Mouse (Mus musculus) large intestine, adult 2 months (tissue): ENCODE results near the gene Mcat. TPM values are rescaled to one million over a fixed set of nuclear protein-coding genes. Genes with fewer than 3 reads are reported as not detected.

Experiments
- DNase-seq: peaks from one replicate; pipeline ENCODE4 v3.0.0-alpha.2; 2012; ENCODE audit warnings: low read depth, low spot score
- WGBS: fragments of 180-500 bp; shearing (Covaris S2); methylation state at CpG from one replicate; pipeline ENCODE4 v1.1.7; 2018; 5-methylcytosine and 5-hydroxymethylcytosine counted together
- polyA plus RNA-seq: library from polyadenylated mRNA; depleted of rRNA; stranded (reverse); fragments of >200 nt; gene quantifications from 2 replicates; pipeline ENCODE4 v1.2.3, GENCODE M21; 2012; rRNA removed

Gene Mcat
- polyA plus RNA-seq: 16.5 and 18.0 TPM in 2 replicates

DNA sequence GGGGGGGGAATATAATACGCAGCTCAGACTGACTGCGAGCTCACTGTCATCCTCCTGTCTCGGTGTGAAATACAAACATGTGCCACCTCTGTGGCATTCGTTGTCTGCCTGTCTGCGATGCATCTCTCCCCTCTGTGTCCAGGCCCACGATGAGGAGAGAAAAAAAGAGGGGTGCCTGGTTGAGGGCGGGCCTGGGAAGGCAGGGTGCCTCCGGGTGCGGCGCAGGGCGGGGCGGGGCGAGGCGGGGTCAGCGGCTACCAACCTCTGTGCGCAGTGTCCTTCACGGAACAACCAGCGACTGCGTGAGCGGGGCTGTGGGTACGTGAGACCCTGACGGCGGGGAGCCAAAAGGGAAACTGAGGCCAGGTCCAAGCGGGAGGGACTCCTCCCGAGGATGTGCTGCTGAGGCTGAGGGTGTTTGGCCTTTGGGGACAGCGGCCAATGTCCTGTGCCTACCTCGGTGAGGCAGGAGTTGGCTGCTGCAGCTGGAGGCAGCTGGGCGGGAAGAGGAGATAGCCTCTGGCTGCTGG lies at the start of gene Mcat, which contains the start of gene Tspo:
Gene Mcat (minus strand): TSS at position 461 of the 530 bp plus-strand sequence.
Gene Tspo (plus strand): TSS at position 266 of the 530 bp plus-strand sequence.
- under 1% methylated on average over 28 of the region's 28 CpGs for WGBS
- DNase-seq: peak; percentile 47

DNA sequence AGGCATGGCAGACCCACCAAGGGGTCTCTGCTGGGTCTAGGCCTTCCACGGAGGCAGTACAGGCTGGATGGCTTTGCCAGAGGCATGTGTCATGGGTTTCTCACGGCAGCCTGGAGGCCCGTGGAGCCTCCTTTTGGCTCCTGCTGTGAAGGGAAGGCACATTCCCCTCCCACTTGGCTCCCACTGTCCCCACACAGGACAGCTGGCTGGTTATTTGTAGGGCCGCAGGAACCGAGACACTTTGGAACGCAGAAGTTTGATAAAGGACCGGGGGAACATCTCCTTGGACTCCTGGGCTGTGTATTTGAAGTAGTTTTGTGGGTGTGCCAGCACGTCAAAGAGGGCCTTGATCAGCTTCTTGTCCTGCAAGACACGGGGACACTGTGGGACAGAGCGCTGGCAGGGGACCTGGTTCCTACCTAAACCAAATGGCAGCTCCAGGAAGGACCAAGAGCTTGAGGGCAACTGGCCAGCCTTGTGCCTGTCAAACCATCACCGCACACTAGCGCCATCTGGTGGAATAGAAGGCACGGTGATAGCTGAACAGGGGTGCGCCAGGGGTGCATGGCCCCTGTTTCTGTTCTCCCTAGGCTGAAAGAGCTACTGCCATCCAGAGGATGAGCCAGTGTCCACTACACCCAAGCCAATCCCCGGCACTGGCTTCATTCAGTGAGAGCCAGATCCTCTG lies 43.7 kb upstream of the Mcat start:
- DNase-seq: peak; percentile 21
- WGBS: 46% methylated on average over 15 of the region's 15 CpGs

DNA sequence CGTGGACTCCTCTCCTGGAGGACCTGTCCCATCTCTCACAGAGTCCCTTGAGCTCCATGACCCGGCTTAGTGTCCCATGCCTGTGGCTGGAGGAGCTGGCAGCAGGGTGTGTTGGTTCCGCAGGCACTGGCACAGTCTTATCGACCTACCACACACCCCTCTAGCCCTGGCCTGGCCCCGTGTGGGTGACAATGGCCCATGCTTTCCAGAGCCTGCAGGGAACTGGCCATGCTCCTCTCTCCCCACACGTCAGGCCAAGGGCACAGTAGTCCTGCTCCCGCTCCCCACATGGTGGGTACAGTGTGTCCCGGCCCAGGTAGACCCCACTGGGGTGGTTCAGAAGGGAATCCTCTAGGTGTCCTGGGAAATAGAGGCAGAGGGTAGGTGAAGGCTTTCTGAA lies 43.1 kb upstream of the Mcat start:
- WGBS: 87% methylated on average over 8 of the region's 8 CpGs
- DNase-seq: no peak

DNA sequence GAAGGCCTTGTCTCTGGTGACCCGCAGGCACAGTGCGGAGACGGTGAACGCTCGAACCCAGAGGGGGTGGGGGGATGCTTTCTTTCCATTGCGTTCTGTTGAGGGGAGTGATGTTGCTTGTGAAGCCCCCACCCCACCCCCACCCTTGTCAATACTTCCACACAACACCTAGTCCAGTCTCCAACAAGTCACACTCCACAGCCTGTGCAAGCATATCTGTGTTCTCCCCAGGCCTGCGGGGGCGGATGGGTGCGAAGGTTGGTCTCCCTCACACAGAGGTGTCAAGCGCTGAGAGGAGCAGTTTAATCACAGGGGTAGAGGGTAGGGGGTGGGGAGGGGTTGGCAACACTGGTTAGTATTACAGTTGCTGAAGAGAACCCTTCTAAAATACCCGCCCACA lies 42.6 kb upstream of the Mcat start:
- no peak for DNase-seq
- 90% methylated on average over 11 of the region's 11 CpGs for WGBS

DNA sequence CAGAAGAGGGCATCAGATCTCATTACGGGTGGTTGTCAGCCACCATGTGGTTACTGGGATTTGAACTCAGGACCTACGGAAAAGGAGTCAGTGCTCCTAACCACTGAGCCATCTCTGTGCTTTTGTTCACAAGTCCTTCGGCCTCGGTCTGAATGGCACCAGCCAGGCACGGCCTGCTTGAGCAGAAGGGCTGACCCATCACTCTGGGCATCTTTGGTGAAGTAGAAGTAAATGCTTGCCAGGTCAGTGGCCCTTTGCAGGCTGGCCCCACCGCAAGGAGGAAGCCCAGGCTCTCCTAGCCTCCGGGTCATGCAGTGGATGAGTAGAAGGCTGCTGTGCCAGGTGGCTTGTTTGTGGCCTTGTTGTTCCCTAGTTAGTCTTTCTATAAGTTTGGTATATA lies 39.8 kb upstream of the Mcat start:
- 96% methylated on average over 7 of the region's 7 CpGs for WGBS
- DNase-seq: no peak

DNA sequence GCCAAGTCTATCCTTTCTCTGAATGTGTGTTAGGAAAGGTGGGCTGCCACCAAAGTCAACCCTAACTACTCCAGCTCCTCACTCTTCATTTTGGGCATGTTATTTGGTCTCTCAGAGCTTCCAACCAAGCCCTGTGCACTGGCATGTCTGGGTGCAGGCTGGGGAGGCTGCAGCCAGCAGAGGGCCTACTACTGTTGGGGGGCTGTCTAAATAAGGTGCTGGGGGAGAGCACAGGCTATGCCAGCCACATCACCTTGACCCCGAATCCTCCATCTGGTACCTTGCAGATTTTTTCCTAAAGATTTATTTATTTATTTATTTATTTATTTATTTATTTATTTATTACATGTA lies 39.4 kb upstream of the Mcat start:
- no peak for DNase-seq
- 100% methylated on average over 1 of the region's 1 CpGs for WGBS

DNA sequence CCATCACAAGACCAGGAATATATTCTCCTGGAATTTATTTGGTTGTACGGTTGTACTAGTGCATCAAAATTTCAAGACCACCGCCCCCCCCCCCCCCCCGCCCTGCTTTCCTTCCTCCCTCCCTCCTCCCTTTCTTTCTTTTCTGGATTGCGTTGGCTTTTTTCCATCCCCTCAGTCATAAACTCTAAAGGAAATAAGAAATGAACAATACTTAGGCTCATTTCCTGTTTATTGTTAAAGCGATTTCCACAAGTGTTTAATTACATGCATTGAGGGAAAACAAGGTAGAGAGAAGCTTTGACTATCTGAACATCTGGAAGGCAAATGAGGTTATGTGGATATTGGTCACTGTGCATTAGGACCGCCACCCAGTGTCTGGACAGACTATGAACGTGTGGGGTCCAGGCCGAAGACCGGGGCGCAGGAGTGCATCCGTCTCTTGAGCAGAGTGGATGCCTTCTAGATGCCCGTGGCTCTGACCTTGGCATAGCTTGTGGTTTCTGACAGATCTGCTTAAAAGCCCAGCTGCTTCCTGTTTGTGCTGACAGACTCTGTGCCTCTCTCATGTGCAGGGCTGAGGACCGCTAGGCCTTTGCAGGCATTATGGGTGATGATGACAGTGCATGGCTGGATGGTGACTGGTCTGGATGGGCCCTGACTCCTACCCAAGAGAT lies 38.9 kb upstream of the Mcat start:
- DNase-seq: no peak
- 62% methylated on average over 13 of the region's 13 CpGs for WGBS

DNA sequence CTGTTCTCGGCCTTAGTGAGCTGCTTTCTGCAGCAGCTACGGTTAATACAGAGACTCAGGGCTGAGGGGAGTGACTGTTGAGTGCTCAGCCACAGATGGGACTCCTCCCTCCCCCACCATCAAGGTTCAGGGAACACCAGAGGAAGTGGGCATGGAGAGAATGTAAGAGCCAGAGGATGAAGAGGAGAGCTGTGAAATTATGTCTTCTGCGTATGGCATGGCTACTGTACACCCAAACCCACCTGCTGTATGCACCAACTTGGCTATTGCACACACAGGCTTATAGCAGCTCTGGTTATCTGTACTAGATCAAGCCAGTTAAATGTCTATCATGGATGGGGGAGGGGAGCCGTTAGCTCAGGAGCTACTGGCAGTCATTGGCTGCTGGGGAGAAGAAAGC lies 37.6 kb upstream of the Mcat start:
- DNase-seq: no peak
- WGBS: 73% methylated on average over 4 of the region's 4 CpGs

DNA sequence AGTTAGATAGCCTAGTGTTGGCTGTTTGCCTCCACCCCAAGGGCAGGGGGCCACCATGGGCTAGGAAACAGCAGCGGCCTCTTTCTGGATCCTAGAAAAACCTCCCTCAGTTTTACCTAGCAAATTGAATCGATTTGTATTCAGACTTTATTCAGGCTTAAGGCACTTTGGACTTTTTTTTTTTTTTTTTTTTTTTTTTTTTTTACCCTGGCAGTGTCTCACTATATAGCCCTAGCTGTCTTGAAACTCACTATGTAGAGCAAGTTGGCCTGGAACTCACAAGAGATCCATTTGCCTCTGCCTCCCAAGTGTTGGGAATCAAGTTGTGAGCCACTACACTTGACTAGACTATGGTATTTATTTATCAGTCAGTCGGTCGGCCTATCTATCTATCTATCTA lies 33.2 kb upstream of the Mcat start:
- WGBS: 88% methylated on average over 4 of the region's 4 CpGs

DNA sequence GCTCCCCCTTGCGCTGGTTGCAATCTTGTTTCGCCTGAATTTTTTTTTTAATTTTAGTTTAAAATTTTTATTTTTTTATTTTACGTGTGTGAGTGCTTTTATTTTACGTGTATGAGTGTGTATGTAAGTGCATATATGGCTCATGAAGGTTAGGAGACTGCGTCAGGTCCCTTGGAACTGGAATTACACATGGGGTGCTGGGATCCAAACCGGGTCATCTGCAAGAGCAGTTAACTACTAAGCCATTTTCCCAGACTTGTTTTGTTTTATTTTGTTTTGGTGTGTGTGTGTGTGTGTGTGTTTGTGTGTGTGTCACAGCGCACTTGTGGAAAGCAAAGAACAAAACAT lies 31.8 kb upstream of the Mcat start:
- DNase-seq: no peak
- 24% methylated on average over 7 of the region's 7 CpGs for WGBS

More for the DNA sequence above, 33.2 kb upstream of the Mcat start:
- DNase-seq: no peak

DNA sequence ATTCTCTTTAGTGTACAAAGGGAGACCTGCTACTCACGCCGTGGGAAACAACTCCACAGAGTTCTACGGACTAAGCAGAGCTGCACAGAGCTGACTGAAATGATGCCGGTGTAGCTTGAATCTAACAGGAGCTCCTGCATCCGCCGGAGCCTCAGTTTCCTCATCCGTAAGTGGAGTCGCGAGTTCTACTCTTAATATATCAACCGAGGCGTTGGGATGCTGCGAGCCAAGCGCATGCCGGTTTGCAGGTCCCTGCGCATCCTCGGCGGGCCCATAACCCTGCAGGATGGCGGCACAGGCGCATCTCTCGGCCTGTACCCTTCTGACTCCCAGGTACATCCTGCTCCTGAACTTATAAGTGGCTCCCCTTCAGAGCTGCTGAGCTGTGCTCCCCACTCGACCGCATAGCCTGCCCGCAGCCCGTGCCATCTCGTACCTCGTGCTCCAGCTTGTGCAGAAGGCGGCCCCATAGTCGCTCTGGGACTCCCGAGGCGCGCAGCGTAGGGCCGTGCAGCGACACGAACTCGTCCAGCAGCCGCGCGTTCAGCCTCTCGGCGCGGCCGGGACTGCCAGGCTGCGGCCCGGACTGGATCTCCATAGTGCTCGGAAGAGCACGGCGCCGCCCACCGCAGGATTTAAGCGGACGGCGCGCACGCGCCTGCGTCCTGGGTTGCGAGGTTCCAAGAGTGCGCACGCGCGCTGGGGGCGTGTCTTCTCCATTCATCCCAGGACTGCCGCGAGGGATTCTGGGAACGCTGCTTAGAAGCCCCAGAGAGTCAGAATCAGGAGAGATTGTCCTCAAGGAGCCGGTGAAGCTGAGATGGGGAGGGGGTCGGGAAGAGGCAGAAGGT lies 31.2 kb upstream of the Mcat start, which contains the start of gene Ttll12:
Gene Ttll12 (minus strand): TSS at position 645 of the 851 bp plus-strand sequence.
- WGBS: under 1% methylated on average over 68 of the region's 68 CpGs
- peak; percentile 91 for DNase-seq

DNA sequence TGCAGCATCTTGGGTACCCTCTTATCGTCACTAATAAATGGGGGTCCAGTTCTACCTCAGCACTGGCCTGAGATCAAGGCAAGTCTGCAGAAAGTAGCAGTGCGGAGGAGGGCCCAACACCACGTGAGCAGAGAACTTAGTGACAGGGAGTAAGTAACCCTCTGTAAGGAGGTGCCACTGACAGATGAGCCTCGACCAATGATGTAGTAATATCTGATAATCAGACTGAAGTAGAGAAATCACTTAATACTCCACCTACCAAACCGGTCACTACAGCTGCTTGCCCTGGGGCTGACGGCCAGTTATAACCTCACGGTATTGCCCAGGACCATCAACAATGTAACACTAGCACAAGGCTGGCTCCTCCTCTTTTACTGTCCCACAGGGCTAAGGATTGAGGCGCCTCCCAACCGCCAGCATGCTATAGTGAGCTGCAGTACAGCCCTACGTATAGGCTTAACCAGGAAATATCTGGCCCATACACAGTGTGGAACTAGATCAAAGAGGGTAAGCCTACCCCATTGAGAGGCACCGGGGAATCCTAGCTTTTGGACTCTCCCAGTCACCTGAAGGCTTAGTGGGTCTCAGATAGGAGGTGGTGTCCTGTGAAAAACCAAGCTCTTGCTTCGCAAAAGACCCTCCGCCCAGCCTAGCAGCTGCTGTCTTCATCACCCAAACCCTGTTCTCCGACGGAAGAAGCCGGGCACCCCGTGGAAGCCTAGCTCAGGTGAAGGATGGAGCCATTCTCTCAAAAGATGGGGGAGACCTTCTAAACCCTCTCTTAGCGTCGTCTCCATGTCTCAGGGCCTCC lies 30.3 kb upstream of the Mcat start:
- WGBS: 15% methylated on average over 19 of the region's 19 CpGs
- no peak for DNase-seq

DNA sequence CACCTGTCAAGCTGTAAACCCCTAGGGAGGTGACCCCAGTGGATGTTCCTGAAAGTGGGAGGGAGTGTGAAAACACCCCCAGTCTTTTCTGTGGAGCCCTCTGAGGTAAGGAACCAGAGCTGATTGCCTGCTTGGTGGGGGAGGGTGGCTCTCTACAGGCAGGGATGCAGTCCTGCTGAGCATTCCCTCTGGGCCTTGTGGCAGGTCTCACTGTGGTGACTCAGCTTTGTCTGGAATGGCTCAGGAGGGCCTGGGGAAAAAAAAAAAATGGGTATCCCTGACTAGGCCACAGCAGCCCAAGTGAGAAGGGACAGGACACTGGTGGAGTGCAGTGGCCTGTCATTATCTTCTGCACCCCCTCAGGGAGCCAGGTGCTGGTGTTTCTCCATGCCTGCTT lies 29.6 kb upstream of the Mcat start:
- DNase-seq: no peak

DNA sequence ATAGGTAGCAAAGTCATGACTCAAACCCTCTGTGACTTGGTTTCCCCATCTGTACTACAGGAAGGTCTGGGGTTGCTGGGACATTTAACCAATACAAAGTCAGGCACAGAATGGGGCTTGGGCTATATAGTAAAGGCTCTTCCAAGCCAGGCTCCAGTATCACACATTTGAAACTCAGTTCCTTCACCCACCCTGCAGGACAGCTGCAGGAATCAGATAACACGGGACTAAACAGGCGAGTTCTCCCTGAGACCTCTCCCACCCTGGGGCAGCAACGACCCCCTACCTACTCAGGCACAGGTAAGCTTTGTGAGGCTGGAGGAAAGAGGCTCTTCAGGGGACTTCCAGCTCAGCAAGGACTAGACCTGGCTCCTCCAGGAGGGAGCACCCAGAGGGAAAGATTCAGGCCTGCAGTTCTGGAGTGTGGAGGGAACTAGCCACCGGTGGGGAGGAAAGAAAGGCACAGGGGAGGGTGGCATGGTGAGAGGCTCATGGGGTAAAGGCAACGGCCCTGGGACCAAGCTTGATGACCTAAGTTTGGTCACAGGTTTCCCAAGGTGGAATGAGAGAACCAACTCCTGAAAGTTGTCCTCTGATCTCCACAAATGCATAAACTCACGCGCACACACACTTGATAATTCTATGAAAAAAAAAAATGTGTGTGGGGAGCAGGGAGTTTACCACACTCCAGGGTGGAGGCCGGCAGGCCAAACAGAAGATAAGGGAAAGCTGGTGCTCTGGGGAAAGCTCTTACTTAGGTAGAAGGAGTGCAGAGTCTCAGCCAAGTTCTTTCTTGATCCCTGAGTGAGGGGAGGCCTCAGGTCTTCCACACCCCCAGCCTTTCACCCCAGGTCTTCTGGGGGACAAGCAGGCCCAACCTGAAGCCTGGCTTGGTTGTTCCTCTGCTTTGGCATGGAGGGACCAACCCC lies 28.9 kb upstream of the Mcat start:
- 69% methylated on average over 8 of the region's 8 CpGs for WGBS
- DNase-seq: no peak

DNA sequence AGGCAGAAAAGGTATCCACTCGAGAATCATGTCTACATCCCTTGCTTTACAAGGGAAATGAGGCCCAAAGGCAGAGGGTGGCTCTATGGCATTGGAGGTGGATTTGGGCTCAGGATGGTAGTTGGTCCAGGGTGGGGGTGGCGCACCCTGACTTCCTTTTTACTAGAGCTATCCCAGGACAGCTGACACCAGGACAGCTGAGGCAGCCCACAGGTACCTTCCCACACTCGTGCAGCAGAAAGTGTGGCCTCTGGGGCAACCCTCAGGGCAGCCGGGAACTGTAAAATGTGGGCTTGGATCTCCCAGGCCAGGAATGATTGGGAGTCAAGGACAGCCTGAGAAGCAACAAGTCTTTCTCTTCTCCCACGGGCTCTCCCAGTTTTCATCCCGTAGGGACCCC lies 28.2 kb upstream of the Mcat start:
- WGBS: 87% methylated on average over 6 of the region's 6 CpGs
- no peak for DNase-seq

DNA sequence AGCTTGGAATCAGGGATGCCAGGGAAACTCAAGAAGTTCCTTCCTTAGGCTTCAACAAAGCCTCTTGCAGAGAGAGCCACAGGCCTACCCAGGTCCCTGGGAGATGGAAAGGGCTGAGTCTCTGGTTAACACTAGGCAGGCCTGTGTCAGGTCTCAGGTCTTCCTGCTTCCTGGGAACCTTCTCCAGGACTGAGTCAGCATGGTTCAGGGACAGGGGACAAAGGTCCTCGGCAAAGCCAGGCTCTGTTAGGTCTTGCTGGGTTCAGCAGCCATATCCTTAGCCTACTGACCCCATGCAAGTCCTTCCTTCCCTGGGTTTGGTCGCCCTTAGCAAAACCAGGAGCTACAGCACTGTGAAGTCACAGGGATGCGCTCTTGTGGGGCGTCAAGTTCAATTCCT lies 27.3 kb upstream of the Mcat start:
- WGBS: 77% methylated on average over 4 of the region's 4 CpGs
- no peak for DNase-seq

DNA sequence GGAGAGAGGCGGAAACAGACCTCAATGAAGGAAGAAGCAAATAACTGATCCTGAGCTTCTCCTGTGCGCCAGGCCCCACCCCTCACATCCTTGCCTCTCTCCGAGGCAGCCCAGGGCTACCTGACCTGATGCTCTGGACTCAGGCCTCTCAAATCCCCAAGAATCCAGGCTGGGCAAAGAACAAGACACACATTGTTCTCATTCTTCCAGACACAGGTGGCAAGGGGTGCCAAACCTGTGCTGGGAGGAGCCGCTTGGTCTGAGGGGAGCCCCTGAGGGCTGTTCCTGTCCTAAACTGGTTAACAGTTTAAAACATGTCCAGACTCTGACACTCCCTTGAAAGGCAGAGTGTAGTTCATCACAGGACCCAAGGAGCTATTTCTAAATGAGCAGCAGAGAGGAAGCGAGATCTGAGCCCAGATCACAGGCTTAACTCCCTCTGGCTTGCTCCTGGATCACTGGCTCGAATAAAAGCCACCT lies 21.2 kb upstream of the Mcat start:
- no peak for DNase-seq
- WGBS: 90% methylated on average over 6 of the region's 6 CpGs

DNA sequence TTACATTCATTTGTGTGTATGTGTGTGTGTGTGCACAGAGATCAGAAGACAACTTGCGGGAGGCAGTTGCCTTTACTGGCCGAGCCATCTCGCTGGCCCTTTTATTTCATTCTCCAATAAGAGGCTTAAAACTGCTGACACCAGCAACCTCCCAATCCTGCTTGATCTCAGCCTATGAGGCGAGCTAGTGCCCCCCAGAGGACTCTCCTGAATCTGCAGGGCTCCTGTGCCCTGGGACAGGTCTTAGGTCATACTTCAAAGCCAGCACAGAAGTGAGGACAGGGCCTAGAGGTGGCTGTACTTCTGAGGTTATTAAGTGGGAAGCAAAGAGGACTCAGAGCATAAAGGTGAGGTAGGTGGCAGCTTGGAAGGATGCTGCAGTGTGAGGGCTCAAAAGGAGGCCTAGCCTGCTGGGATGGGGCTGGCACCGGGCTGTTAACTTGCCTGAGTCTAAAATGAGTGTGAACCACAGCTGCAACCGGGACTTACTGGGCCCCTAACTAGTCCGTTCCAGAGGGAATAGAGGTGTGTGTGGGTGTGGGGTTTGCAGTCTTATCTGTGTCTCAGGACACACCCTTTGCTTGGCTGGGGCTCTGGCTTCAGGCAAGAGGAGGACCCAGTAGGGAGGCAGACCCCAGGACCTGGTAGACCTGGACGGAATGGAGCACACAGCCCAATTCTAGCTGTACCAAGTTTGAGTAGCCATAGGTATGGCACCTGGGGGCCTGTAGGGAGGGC lies 20.0 kb upstream of the Mcat start:
- 68% methylated on average over 8 of the region's 8 CpGs for WGBS
- DNase-seq: no peak
